Mouse (Mus musculus): ENCODE results near the gene Tfdp1.

DNA sequence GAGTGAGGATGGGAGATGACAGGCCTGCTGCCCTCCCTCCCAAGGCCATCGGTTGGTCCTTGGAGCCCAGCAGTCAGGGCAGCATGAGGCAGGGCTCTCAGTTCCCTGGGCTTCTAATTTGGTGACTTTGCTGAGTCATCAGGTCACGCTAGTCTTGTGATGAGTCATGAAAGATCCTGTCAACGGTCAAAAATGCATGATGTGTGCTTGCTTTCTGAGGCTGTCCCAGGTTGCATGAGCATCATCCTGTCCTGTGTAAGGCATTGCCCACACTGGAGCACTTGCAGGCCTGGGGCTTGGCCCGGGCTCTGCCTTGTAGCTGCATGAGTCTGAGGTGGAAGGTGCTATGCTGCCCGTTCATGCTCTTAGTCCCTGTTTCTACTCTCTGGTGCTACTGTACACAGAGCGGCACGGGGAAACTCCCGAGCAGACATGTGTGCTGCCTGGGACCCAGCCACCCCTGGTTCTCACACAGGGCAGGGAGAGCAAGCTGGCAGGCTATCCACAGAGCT, 34.7 kb downstream of the Tfdp1 start:
- TF ChIP-seq CTCF (IDR thresholded peaks at IDR 0.05; ENCODE audit: extremely low read depth, insufficient read depth, low read length) (no peak), POLR2A (IDR thresholded peaks at IDR 0.05; ENCODE audit: extremely low read depth, insufficient read depth, low read length) (no peak)

Data from cortical plate, adult 2 months (tissue).